Mouse (Mus musculus) testis, adult 2 months (tissue): ENCODE results near the gene Srsf3.

ENCODE experiments used
- CTCF ChIP-seq: fragments of 200-500 bp; IDR thresholded peaks from 2 replicates; pipeline ENCODE4 v1.5.1; 2012; ENCODE audit warnings: low read depth, mild to moderate bottlenecking, inconsistent platforms, low read length, moderate library complexity; ENCODE audit not compliant: control insufficient read depth, insufficient read depth, insufficient replicate concordance
- POLR2A ChIP-seq: fragments of 200-500 bp; IDR thresholded peaks from 2 replicates; pipeline ENCODE4 v1.6.1; 2012; ENCODE audit warnings: low read depth, mild to moderate bottlenecking, inconsistent platforms, low read length, moderate library complexity; ENCODE audit not compliant: control insufficient read depth

DNA sequence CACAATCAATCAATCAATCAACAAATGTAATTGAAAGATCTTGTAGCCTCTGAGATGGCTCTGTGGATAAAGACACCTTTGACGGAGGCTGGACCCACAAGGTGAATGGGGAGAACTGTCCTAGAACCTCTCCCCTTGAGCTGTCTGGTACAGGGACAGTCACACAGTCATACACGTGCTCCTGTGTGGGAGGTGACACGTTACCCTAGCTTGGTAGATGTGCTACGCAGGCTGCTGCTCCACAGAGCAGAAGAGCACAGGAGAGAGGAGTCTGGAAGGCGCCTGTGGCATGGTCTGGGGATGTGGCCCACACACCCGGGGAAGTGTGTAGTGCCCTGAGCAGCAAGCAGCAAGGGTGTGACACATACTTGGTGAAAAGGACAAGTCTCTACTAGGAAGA lies 22.0 kb downstream of the Srsf3 start:
- TF ChIP-seq CTCF (no peak), POLR2A (no peak)
